Mouse (Mus musculus) limb, embryonic 10.5 days (tissue): ENCODE data around the gene Mup4. TPM values are rescaled to one million over a fixed set of nuclear protein-coding genes. Genes with fewer than 3 reads are reported as not detected.

Experiments
- DNase-seq: peaks from one replicate; pipeline ENCODE4 v3.0.0-alpha.2; 2017; ENCODE audit warnings: low spot score
- H3K27ac ChIP-seq: fragments of 300-500 bp; sonication (generic); 2 replicates; pipeline ENCODE4 v1.5.1; 2016; ENCODE audit warnings: mild to moderate bottlenecking
- H3K27me3 ChIP-seq: fragments of 300-500 bp; sonication (generic); 2 replicates; pipeline ENCODE4 v1.6.1; 2016; ENCODE audit warnings: low read depth, mild to moderate bottlenecking; ENCODE audit not compliant: poor library complexity, severe bottlenecking
- H3K36me3 ChIP-seq: fragments of 300-500 bp; sonication (generic); 2 replicates; pipeline ENCODE4 v1.6.1; 2016; ENCODE audit warnings: mild to moderate bottlenecking, moderate library complexity
- H3K4me1 ChIP-seq: fragments of 300-500 bp; sonication (generic); 2 replicates; pipeline ENCODE4 v1.6.1; 2016
- H3K4me3 ChIP-seq: fragments of 300-500 bp; sonication (generic); 2 replicates; pipeline ENCODE4 v1.5.1; 2016; ENCODE audit warnings: mild to moderate bottlenecking, moderate library complexity
- H3K9me3 ChIP-seq: fragments of 300-500 bp; sonication (generic); replicated peaks from 2 replicates; pipeline ENCODE4 v1.6.1; 2016; ENCODE audit warnings: mild to moderate bottlenecking
- WGBS: fragments of 180-500 bp; shearing (Covaris S2); methylation state at CpG from one replicate; pipeline ENCODE4 v1.1.7; 2016; 5-methylcytosine and 5-hydroxymethylcytosine counted together
- polyA plus RNA-seq: library from polyadenylated mRNA; unstranded; fragments of >200 nt; fragmentation: Nextera tagmentation; extraction: Ambion mirVana; gene quantifications from 2 replicates; pipeline ENCODE4 v1.2.1, GENCODE M21; 2016

Gene Mup4
- polyA plus RNA-seq, 1 experiment from 2014 or later: not detected

DNA sequence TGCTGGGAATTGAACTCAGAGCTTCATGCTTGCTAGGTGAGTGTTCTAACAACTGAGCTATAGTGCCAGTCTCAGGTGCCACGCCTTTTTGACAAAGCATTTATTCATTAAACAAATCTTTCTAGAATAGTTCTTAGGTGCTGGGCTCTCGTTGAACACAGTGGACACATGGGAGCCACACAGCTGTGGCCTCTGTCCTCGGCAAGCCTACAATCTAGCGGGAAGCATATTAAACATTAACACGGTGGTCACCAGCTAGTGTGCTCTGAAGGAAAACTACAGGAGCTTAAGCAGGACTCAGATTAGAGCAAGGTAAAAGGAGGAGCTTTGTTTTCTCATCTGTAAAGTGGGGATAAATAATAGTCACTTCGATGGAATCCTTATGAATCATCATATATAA lies 53.4 kb downstream of the Mup4 start:
- Histone ChIP-seq H3K36me3 (no peaks in the 10 kb centered on the region), H3K4me3 (no peak overlapping the region), H3K4me1 (peaks cover 7% of the 10 kb centered on the region; the same call in 1 of the 2 replicates), H3K9me3 (no peaks in the 10 kb centered on the region), H3K27ac (no peak overlapping the region), H3K27me3 (no peaks in the 10 kb centered on the region)
- DNase-seq: no peak
- 87% methylated on average over 6 of the region's 6 CpGs for WGBS

Other genes starting within 250 kb of the Mup4 start
- 84.8 and 88.9 TPM in 2 replicates for gene Inip, start 159.1 kb downstream of the Mup4 start, polyA plus RNA-seq
- gene Snx30, start 154.9 kb downstream of the Mup4 start, polyA plus RNA-seq: 5.3 and 5.9 TPM in 2 replicates
- not detected in 2 replicates for gene Slc46a2, start 45.7 kb downstream of the Mup4 start, polyA plus RNA-seq
- not detected in 2 replicates for gene Mup6, start 3.6 kb upstream of the Mup4 start, polyA plus RNA-seq
- not detected in 2 replicates for gene Mup7, start 109.8 kb upstream of the Mup4 start, polyA plus RNA-seq
- not detected in 2 replicates for gene Mup2, start 193.6 kb upstream of the Mup4 start, polyA plus RNA-seq